Mouse (Mus musculus): ENCODE results near the gene Ntf5. TPM values are rescaled to one million over a fixed set of nuclear protein-coding genes. Genes with fewer than 3 reads are reported as not detected.
A peak's percentile ranks its signal among the peaks of the same experiment; 100 is the strongest.

The Ntf5 gene
- polyA plus RNA-seq, 1 experiment from 2014 or later: 2.6 TPM

- Histone ChIP-seq H3K27ac (peak overlapping the region; percentile 93), H3K4me1 (peaks cover 54% of the 10 kb centered on the region), H3K9me3 (no peaks in the 10 kb centered on the region), H3K27me3 (ENCODE audit: insufficient read depth, poor library complexity, severe bottlenecking) (no peaks in the 10 kb centered on the region), H3K4me3 (peak overlapping the region; percentile 72), H3K36me3 (peaks cover 33% of the 10 kb centered on the region)
- no peak for DNase-seq (ENCODE audit: low spot score)
- WGBS: under 1% methylated on average over 7 of the region's 7 CpGs
These were observed 20.3 kb downstream of the Ntf5 start for GRCm38 (mm10) chr7:45433835-45434202.

GRCm38 (mm10) chr7:45434203-45435015 is 20.9 kb downstream of the Ntf5 start, which contains the start of gene Gys1:
Gene Gys1 (plus strand): TSS chr7:45434844.
- no peaks in the 10 kb centered on the region for H3K27me3 ChIP-seq (ENCODE audit: insufficient read depth, poor library complexity, severe bottlenecking)
- no peaks in the 10 kb centered on the region for H3K9me3 ChIP-seq
- H3K4me3 ChIP-seq: peak within 1 kb of the TSS; percentile 72
- H3K4me1 ChIP-seq: peaks cover 54% of the 10 kb centered on the region
- peak within 1 kb of the TSS; percentile 93 for H3K27ac ChIP-seq
- DNase-seq (ENCODE audit: low spot score): peak; percentile 100
- WGBS: 0% methylated on average over 45 of the region's 45 CpGs
- peaks cover 30% of the 10 kb centered on the region for H3K36me3 ChIP-seq

- peaks cover 30% of the 10 kb centered on the region for H3K36me3 ChIP-seq
- 3% methylated on average over 16 of the region's 16 CpGs for whole genome bisulfite sequencing
- no peak for DNase-seq (ENCODE audit: low spot score)
These were observed 21.5 kb downstream of the Ntf5 start for GRCm38 (mm10) chr7:45435038-45435437.

GRCm38 (mm10) chr7:45436444-45436843 is 22.9 kb downstream of the Ntf5 start:
- H3K4me3 ChIP-seq: peak overlapping the region; percentile 72; the same call in 1 of the 2 replicates
- no peak overlapping the region for H3K27ac ChIP-seq
- no peaks in the 10 kb centered on the region for H3K27me3 ChIP-seq (ENCODE audit: insufficient read depth, poor library complexity, severe bottlenecking)
- H3K4me1 ChIP-seq: peaks cover 44% of the 10 kb centered on the region
- no peaks in the 10 kb centered on the region for H3K9me3 ChIP-seq
- peaks cover 30% of the 10 kb centered on the region for H3K36me3 ChIP-seq
- no peak for DNase-seq (ENCODE audit: low spot score)
- WGBS: 92% methylated on average over 5 of the region's 5 CpGs

More at GRCm38 (mm10) chr7:45435038-45435437, 21.5 kb downstream of the Ntf5 start:
- Histone ChIP-seq H3K27me3 (ENCODE audit: insufficient read depth, poor library complexity, severe bottlenecking) (no peaks in the 10 kb centered on the region), H3K27ac (peak overlapping the region; percentile 93), H3K9me3 (no peaks in the 10 kb centered on the region), H3K4me3 (peak overlapping the region; percentile 72), H3K4me1 (peaks cover 54% of the 10 kb centered on the region)

DNA sequence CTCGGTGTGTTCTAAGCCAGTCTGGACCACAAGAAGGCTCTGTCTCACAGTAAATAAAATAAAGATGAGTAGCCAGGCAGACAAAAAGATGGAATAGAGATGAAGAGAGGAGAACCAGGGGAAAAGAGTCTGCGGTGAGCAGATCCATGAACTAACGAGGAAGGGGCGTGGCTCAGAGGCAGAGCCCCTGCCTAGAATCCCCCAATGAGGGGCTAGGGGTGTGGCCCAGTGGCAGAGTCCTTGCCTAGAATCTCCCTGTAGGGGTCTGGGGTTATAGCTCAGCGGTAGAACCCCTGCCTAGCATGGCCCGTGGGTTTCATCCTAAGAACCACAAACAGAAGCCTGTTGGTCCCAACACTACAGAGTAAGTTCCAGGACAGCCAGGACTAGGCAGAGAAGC is 23.6 kb downstream of the Ntf5 start:
- H3K4me3 ChIP-seq: peak overlapping the region; percentile 31
- H3K4me1 ChIP-seq: peaks cover 43% of the 10 kb centered on the region
- H3K27ac ChIP-seq: no peak overlapping the region
- H3K9me3 ChIP-seq: no peaks in the 10 kb centered on the region
- H3K36me3 ChIP-seq: peaks cover 28% of the 10 kb centered on the region
- DNase-seq (ENCODE audit: low spot score): no peak
- 30% methylated on average over 6 of the region's 6 CpGs for WGBS
- H3K27me3 ChIP-seq (ENCODE audit: insufficient read depth, poor library complexity, severe bottlenecking): no peaks in the 10 kb centered on the region

DNA sequence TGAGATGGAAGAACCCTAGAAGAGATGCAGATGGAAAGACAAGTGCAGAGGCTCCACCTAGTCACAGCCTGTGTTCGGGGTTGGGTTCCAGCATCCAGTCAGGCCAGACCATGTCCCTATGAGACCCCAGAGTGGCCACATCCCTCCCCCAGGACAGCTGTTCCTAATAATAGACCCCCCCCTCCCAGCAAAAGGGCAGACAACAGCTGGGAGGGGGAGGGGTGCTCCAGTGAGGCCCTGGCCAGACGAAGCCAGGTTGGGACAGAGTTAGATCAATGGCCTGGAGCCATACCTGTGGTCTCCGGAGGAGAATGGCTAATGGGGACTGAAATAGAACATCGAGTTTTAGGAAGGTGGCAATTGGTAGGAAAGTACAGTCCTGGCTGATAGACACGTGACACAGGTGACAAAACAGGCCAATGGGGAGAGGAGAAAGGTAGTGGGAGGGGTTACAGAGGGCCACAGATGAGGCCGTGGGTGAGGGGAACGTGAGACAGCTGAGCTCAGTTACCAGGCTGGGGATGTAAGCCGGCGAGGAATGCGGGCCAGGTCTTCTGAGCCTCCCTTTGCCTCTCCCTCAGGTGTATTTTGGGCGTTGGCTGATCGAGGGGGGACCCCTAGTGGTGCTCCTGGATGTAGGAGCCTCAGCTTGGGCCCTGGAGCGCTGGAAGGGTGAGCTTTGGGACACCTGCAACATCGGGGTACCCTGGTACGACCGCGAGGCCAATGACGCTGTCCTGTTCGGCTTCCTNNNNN is 24.2 kb downstream of the Ntf5 start, which contains the start of gene Ruvbl2:
Ruvbl2 (minus strand) TSS at position 576 of the 756 bp plus-strand sequence.
- WGBS: 16% methylated on average over 19 of the region's 19 CpGs
- H3K27me3 ChIP-seq (ENCODE audit: insufficient read depth, poor library complexity, severe bottlenecking): no peaks in the 10 kb centered on the region
- no peaks in the 10 kb centered on the region for H3K9me3 ChIP-seq
- no peak within 1 kb of the TSS for H3K27ac ChIP-seq
- DNase-seq (ENCODE audit: low spot score): no peak
- peaks cover 32% of the 10 kb centered on the region for H3K36me3 ChIP-seq
- peaks cover 41% of the 10 kb centered on the region for H3K4me1 ChIP-seq
- peak within 1 kb of the TSS; percentile 31 for H3K4me3 ChIP-seq

DNA sequence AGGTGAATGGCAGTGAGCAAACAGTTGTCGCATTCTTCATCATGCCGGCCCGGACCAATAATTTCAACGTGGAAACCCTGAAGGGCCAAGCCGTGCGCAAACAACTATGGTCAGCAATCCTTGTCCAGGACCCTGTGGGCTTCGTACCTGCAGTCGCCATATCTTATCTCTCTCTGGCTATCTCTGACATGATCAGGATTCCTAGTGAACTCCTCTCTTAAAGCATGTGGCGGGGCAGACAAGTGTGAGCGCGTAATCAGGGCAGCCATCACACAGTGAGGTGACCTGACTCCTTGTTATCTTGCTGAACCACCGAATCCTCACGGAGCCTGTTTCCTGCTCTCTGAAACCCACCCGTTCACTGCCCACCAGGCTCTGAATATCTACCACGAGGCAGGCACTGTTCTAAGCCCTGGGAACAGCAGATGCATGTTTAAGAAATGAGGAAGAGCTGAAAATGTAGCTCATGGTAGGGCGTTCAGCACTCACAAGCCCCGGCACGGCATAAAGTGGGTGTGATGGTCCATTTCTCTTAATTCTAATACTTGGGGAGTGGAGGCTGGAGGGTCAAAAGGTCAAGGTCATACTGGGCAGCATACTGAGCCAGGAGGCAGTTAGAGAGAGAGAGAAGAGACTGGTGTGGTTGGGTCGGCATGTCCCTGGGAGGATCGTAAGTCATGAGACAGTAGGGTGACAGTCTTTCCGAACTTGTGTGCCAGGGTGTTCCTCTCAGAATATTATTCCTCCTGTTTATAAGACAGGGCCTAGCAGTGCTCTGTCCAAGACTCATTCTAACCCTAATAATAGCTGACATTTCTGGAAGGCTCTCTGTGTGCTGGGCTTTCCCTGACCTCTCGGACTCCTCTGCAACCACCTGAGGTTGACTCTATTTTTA is 30.3 kb downstream of the Ntf5 start:
- Histone ChIP-seq H3K36me3 (peaks cover 78% of the 10 kb centered on the region), H3K27ac (no peak overlapping the region), H3K4me3 (no peak overlapping the region), H3K4me1 (peaks cover 13% of the 10 kb centered on the region), H3K9me3 (no peaks in the 10 kb centered on the region), H3K27me3 (ENCODE audit: insufficient read depth, poor library complexity, severe bottlenecking) (no peaks in the 10 kb centered on the region)
- 66% methylated on average over 22 of the region's 22 CpGs for WGBS
- DNase-seq (ENCODE audit: low spot score): no peak

GRCm38 (mm10) chr7:45446589-45446988 is 33.1 kb downstream of the Ntf5 start:
- no peak for DNase-seq (ENCODE audit: low spot score)
- Histone ChIP-seq H3K4me3 (no peak overlapping the region), H3K9me3 (no peaks in the 10 kb centered on the region), H3K36me3 (peaks cover 77% of the 10 kb centered on the region), H3K27ac (no peak overlapping the region), H3K4me1 (peaks cover 17% of the 10 kb centered on the region), H3K27me3 (ENCODE audit: insufficient read depth, poor library complexity, severe bottlenecking) (no peaks in the 10 kb centered on the region)

DNA sequence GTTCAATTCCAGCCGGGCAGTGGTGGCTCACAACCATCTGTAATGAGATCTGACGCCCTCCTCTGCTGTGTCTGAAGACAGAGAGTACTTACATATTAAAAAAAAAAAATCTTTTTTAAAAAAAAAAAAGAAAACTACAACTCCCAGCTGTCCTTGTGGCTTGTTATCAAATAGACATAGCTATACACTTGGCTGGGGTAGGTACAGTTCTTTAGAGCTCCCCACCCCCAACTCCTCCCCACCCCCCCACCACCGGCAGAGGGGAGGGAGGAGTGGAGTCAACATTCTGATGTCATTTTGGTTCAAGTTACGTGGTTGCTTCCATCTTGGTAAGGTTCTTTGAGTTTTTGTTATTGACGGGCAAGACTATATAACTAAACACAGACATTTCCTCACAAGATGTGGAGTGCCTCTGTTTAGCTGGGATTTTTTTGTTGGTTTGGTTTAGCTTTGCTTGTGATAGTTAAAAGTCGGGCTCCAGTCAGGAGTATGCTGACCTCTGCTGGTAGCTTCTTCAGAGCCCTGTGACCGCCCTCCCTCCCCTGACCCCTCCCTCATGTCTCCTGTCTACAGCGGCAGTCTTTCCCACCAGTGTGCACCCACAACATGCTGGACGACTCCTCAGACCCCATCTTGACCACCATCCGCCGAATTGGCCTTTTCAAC is 34.0 kb downstream of the Ntf5 start:
- Histone ChIP-seq H3K4me3 (peak overlapping the region; percentile 37), H3K4me1 (peaks cover 18% of the 10 kb centered on the region), H3K27me3 (ENCODE audit: insufficient read depth, poor library complexity, severe bottlenecking) (no peaks in the 10 kb centered on the region), H3K9me3 (no peaks in the 10 kb centered on the region), H3K36me3 (peaks cover 80% of the 10 kb centered on the region), H3K27ac (peak overlapping the region; percentile 47; the same call in 1 of the 2 replicates)
- 21% methylated on average over 11 of the region's 11 CpGs for WGBS
- DNase-seq (ENCODE audit: low spot score): no peak

- H3K36me3 ChIP-seq: peaks cover 79% of the 10 kb centered on the region
- no peak overlapping the region for H3K27ac ChIP-seq
- H3K27me3 ChIP-seq (ENCODE audit: insufficient read depth, poor library complexity, severe bottlenecking): no peaks in the 10 kb centered on the region
- peaks cover 11% of the 10 kb centered on the region; the same call in 1 of the 2 replicates for H3K4me1 ChIP-seq
- H3K9me3 ChIP-seq: no peaks in the 10 kb centered on the region
- 88% methylated on average over 1 of the region's 1 CpGs for WGBS
- no peak for DNase-seq (ENCODE audit: low spot score)
- no peak overlapping the region for H3K4me3 ChIP-seq
These were observed 36.5 kb downstream of the Ntf5 start for GRCm38 (mm10) chr7:45449974-45450373.

DNA sequence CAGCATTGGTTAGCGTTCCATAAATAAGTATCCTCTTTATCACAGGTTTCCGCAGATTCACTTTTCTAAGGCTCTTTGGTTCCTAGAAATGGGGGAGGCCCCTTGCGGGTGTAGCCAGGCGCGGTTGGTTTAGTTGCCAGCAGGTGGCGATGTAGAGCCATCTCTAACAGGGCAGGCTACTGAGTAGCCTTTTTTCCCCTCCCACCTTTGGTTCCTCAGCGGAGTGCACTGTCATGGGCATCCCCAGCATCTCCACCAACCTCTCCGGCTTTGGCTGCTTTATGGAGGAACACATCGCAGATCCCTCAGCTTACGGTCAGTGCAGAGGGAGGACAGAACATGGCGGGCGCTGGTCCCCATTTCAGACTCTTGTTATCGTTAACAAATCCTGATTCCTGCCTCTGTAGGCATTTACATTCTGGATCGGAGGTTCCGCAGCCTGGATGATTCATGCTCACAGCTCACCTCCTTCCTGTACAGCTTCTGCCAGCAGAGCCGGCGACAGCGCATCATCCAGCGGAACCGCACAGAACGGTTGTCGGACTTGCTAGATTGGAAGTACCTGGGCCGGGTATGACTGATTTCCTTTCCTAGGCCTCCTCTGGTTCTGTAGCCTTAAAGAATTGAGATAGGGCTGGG is 38.0 kb downstream of the Ntf5 start:
- WGBS: 52% methylated on average over 23 of the region's 23 CpGs
- no peaks in the 10 kb centered on the region for H3K9me3 ChIP-seq
- H3K4me3 ChIP-seq: no peak overlapping the region
- H3K4me1 ChIP-seq: peaks cover 14% of the 10 kb centered on the region; the same call in 1 of the 2 replicates
- peaks cover 79% of the 10 kb centered on the region for H3K36me3 ChIP-seq
- H3K27ac ChIP-seq: no peak overlapping the region
- peak; percentile 92 for DNase-seq (ENCODE audit: low spot score)
- H3K27me3 ChIP-seq (ENCODE audit: insufficient read depth, poor library complexity, severe bottlenecking): no peaks in the 10 kb centered on the region

All from heart, embryonic 10.5 days (tissue).